Mouse (Mus musculus): Measurements from ENCODE around the gene Tspan4.

Gene Tspan4

DNA sequence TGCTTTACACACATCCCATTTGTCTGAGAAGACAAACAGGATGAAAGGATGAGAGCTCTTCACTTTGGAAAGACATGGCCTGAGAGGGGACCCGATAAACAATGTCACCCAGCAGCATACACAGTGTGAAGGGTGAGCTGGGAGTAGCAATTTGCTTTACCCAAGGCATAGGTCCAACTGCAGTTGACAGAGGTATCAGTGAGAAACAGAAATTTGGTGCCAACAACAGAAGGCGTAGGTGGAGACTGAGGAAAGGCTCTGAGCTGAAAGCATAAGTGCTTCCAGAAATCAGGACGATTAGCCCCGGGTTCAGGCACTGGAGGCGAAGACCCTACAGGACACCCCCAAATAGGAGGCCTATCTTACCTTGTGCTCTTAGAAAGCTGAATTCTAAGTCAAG, 35.2 kb downstream of the Tspan4 start:
- no peak for DNase-seq

DNA sequence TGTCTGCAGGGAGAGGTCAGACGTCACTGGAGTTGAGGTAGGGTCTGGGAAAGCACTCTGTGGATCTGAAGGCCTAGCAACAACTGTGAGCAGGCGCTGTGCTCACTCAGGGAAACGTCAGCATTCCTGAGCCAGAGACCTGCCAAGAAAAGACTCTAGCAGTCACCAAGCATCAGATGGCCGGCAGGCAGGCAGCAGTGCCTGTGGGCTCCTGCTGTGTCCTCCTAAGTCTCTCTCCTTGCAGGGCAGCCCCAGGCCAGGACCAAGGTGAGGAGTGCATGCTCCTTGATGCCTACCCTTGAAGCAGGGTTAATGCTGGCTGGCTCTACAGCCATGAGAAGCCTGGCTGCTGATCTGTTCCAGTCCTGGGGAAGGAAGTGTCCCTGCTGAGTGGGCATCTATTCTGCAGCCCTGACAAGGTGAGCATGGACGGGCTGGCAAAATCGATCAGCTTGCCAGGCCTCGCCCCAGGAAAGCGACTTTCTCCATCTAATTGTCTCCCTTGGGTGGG, 35.7 kb downstream of the Tspan4 start:
- no peak for DNase-seq

DNA sequence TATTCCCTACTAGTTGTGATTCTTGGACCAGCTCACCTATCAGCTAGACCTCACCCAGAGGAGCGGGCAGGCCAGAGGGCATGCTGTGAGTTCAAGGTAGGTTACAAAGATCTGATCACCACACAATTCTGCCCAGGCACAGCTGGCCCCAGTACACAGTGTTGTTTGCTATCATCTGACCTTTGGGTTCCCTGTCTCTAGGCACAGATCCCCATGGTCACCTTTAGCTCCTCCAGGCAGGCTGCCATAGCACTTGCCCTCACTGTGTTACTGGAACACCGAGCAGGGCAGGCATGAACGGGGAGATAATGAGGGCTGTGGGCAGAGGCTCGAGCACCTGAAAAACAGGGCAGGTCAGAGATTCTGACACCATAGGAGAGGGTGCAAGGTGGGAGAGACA, 42.6 kb downstream of the Tspan4 start:
- no peak for DNase-seq

DNA sequence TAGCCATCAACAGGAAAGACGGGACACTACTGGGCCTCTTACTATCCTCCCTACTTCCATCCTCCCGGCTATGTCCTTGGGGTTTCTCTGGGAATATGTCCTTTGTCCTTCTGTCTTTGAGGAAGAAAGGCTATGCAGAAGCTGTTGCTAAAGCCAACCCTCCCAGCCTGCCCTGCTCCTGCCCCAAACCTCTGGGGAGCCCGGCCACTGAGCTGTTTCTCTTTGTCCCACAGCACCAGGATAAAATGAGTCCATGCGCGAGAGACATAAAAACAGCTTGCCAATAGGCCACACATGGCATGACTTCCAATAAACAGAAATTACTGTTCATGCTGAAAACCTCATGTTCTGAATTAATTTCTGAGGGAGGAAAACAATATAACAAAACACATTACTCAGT, 43.3 kb downstream of the Tspan4 start:
- DNase-seq: no peak

DNA sequence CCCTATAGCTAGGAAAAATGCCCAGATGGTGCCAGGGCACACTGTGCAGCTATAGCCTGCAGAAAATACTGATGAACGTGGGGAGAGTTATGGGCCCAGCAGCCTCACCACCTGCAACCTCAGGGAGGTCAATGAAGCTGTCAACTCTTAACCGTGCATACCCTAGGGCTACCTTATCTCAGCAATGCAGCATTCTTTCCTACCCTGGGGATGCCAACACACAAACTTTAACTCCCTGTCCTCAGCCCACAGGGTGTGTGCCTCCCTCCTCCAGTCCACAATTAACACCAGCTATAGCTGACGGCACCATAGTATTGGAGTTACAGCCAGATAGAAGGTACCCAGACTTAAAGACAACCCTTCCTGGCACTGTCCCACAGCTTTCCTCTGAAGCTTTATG, 43.9 kb downstream of the Tspan4 start:
- no peak for DNase-seq

- no peak for DNase-seq
Measured at GRCm38 (mm10) chr7:141519795-141520194, 44.8 kb downstream of the Tspan4 start.

DNA sequence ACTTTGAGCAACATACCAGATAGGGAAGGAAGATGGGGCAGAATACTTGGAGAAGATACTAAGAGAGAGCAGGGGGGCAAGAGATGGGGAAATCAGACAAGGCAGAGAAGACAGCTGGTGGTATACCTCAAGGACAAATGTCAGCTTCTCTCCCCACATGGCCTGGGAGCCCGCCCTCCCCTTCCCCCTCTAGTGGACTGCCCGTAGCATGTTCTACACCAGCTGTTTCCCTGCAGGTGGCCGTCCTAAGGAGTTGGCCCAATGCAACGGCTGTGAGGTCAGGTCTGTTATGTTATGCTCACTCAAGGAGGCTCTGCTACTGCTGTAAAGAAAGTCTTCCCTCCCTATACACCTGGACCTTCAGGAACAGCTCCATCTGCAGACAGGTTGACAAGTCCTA, 48.0 kb downstream of the Tspan4 start:
- DNase-seq: no peak

- DNase-seq: no peak
Measured at GRCm38 (mm10) chr7:141524271-141524670, 49.2 kb downstream of the Tspan4 start.

DNA sequence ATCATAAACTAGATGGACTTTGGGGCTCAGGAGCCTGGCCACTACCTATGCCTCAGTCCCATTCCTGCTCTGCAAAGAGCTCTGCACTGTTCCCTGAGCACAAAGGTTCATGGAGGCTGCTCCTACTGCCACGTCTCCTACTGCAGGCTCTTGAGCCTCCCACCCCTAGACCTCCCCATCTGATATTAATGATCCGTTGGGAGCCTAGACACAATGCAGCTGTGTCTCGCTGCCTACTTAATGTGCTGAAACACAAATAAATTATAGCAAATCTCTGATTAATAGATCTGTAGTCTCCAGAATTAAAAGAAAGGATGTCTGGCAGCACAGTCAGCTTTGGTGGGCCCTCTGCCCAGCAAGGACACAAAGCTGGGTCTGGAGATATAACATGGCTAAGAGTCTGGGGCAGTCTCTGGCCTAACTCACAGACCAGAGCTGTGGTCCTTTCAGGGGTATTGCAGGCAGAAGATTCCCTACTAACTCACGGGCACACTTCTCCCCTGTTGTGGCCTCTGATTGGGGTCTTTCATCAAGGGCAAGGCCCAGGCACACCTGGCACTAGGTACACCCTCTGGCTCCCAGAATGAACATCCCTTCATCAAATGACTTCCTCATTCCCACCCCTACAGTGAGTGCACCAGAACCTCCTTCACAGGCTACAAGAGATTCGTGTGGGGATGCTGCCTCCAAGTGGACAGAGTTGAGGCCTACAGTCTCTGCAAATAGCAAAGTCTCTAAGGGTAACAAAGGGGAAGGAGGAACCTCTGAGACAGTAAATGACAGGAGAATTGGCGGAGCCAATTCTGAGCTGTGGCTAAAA, 49.9 kb downstream of the Tspan4 start:
- DNase-seq: peak; percentile 26 to 38

DNA sequence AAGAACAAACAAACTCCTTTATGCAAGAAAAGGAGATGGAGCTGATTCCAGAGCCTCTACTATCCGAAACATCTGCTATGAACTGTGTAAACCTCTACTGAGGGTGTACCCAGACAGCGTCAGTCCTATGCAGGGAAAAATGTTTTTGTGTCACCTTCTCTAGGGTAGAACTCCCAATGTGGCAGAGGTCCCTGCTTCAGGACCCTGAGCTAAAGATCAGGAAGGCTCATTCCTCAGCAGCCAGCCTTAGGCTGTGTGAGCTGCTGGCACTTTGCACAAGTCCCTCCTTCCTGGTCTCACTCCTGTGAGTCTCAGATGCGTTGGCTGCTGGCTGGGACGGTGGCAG, 50.5 kb downstream of the Tspan4 start:
- no peak for DNase-seq

GRCm38 (mm10) chr7:141535570-141535969, 60.5 kb downstream of the Tspan4 start:
- DNase-seq: no peak

DNA sequence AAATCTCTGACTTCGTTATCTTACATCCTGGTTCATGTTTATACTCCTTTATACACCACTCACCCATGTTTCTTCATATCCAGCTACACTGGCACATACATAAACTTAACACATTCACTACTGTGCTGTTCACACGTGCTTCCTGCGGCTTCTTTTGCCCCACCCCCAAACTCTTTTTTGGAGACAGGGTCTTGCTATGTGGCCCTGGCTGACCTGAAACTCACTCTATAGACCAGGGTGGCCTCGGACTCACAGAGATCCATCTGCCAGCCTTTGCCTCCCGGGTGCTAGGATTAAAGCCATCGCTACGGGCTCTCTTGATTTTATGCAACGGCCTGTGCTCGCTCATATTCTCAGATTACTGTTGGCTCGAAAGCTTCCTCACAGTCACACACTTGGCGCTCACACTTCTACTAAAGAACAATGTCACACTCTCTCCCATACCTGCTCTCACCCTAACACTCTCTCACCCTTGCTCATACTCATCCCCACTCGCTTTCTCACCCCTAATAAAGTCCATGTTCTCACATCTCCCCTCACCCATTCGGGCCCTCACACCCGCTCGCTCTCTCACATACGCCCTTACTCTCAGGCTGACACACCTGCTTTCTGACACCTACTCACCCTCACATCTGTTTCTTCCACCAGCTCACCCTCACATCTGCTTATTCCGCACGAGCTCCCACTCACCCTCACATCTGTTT, 64.0 kb downstream of the Tspan4 start:
- DNase-seq: peak in 1 of 2 experiments; percentile 14

GRCm38 (mm10) chr7:141539556-141540311, 64.7 kb downstream of the Tspan4 start, which contains the start of gene Chid1:
TSS of gene Chid1 (minus strand) at chr7:141539857.
- peak; percentile 96 to 97 for DNase-seq

- peak in 1 of 2 experiments; percentile 28 for DNase-seq
Measured at GRCm38 (mm10) chr7:141540312-141541081, 65.5 kb downstream of the Tspan4 start.

DNA sequence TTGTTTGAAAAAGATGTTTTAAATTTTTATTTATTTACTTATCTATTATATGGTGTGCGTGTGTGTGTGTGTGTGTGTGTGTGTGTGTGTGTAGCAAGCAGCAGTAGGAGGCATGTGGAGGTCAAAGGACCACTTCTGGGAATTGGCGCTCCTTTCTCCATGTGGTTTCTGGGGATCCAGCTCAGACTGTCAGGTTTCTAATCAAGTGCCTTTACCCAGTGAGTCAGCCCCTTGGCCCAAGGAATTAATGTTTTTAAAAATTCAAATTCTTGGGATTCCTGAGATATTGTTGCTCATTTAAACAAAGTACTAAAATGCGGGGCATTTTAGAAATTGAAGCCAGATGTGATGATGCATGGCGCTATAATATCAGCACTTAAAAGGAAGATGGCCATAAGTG, 66.6 kb downstream of the Tspan4 start:
- no peak for DNase-seq

DNA sequence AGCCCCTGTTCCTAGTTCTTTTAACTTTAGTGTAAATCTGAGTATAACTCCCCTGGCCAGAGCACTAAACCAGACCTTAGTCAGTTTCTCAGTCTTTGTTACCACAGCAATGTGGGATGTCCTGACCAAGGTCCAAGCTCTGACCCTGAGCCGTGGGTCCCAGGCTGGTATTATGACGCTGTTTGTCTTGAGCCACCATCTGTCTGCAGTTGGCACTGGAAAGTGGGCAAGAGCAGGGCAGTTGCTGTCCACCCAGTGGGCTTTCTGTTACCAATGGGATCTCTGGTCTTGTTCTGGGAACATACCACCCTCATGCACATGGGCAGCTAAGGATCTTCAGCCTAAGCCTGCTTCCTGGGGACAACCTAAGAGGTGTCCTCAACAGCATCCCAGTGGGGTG, 67.5 kb downstream of the Tspan4 start:
- no peak for DNase-seq

All from thymus, adult 18-20 months (tissue).